Mouse (Mus musculus) midbrain, embryonic 12.5 days (tissue): Measurements from ENCODE around the gene Scgb3a1. TPM values are rescaled to one million over a fixed set of nuclear protein-coding genes. Genes with fewer than 3 reads are reported as not detected.

ENCODE experiments used
- ATAC-seq: fragments of 200-750 bp; cut with Nextera tagmentation; 2 replicates; pipeline ENCODE4 v1.8.0; 2017; ENCODE audit warnings: low read depth, moderate TSS enrichment, moderate library complexity; ENCODE audit not compliant: low FRiP score
- H3K27ac ChIP-seq: fragments of 300-500 bp; sonication (generic); replicated peaks from 2 replicates; pipeline ENCODE4 v1.5.1; 2016; ENCODE audit warnings: mild to moderate bottlenecking
- H3K27me3 ChIP-seq: fragments of 300-500 bp; sonication (generic); 2 replicates; pipeline ENCODE4 v1.6.1; 2016; ENCODE audit warnings: mild to moderate bottlenecking
- H3K36me3 ChIP-seq: fragments of 300-500 bp; sonication (generic); 2 replicates; pipeline ENCODE4 v1.6.1; 2016
- H3K4me1 ChIP-seq: fragments of 300-500 bp; sonication (generic); 2 replicates; pipeline ENCODE4 v1.6.1; 2016
- H3K4me2 ChIP-seq: fragments of 300-500 bp; sonication (generic); replicated peaks from 2 replicates; pipeline ENCODE4 v1.6.1; 2016; ENCODE audit warnings: mild to moderate bottlenecking, moderate library complexity
- H3K4me3 ChIP-seq: fragments of 300-500 bp; sonication (generic); 2 replicates; pipeline ENCODE4 v1.5.1; 2016; ENCODE audit warnings: mild to moderate bottlenecking
- H3K9ac ChIP-seq: fragments of 300-500 bp; sonication (generic); replicated peaks from 2 replicates; pipeline ENCODE4 v1.6.1; 2016; ENCODE audit warnings: mild to moderate bottlenecking, moderate library complexity
- H3K9me3 ChIP-seq: fragments of 300-500 bp; sonication (generic); 2 replicates; pipeline ENCODE4 v1.6.1; 2016; ENCODE audit warnings: mild to moderate bottlenecking
- WGBS: fragments of 180-500 bp; shearing (Covaris S2); methylation state at CpG from one replicate; pipeline ENCODE4 v1.1.7; 2016; 5-methylcytosine and 5-hydroxymethylcytosine counted together
- polyA plus RNA-seq: library from polyadenylated mRNA; unstranded; fragments of >200 nt; fragmentation: Nextera tagmentation; extraction: Ambion mirVana; gene quantifications from 2 replicates; pipeline ENCODE4 v1.2.1, GENCODE M21; 2016

Scgb3a1 gene
- not detected in 2 replicates for polyA plus RNA-seq

GRCm38 (mm10) chr11:49663310-49663709, at the start of gene Scgb3a1:
TSS of gene Scgb3a1 (plus strand) at chr11:49663610.
- Histone ChIP-seq H3K4me2 (no peak within 1 kb of the TSS), H3K27ac (no peak within 1 kb of the TSS), H3K9me3 (no peaks in the 10 kb centered on the region), H3K4me3 (no peak within 1 kb of the TSS), H3K4me1 (no peaks in the 10 kb centered on the region), H3K9ac (no peak within 1 kb of the TSS), H3K36me3 (peaks cover 2% of the 10 kb centered on the region; the same call in 1 of the 2 replicates), H3K27me3 (no peaks in the 10 kb centered on the region)
- 89% methylated on average over 5 of the region's 5 CpGs for WGBS
- ATAC-seq = no peak

GRCm38 (mm10) chr11:49615856-49616725, 47.3 kb upstream of the Scgb3a1 start:
- Histone ChIP-seq H3K9ac (no peak overlapping the region), H3K4me2 (no peak overlapping the region), H3K27ac (no peak overlapping the region), H3K36me3 (no peaks in the 10 kb centered on the region), H3K4me1 (no peaks in the 10 kb centered on the region), H3K9me3 (no peaks in the 10 kb centered on the region), H3K4me3 (no peak overlapping the region), H3K27me3 (peaks cover 25% of the 10 kb centered on the region)
- no peak for ATAC-seq
- WGBS = 89% methylated on average over 10 of the region's 10 CpGs

GRCm38 (mm10) chr11:49618476-49618875, 44.9 kb upstream of the Scgb3a1 start:
- 71% methylated on average over 8 of the region's 8 CpGs for WGBS
- no peak for ATAC-seq

GRCm38 (mm10) chr11:49621953-49622352, 41.5 kb upstream of the Scgb3a1 start:
- no peak overlapping the region for H3K4me3 ChIP-seq
- no peaks in the 10 kb centered on the region for H3K36me3 ChIP-seq
- WGBS = 72% methylated on average over 5 of the region's 5 CpGs

More at GRCm38 (mm10) chr11:49618476-49618875, 44.9 kb upstream of the Scgb3a1 start:
- H3K27me3 ChIP-seq = peaks cover 8% of the 10 kb centered on the region
- H3K4me2 ChIP-seq = no peak overlapping the region
- H3K9ac ChIP-seq = no peak overlapping the region
- no peak overlapping the region for H3K4me3 ChIP-seq
- H3K9me3 ChIP-seq = no peaks in the 10 kb centered on the region
- no peaks in the 10 kb centered on the region for H3K4me1 ChIP-seq
- no peak overlapping the region for H3K27ac ChIP-seq
- H3K36me3 ChIP-seq = no peaks in the 10 kb centered on the region

GRCm38 (mm10) chr11:49624156-49624555, 39.3 kb upstream of the Scgb3a1 start:
- no peaks in the 10 kb centered on the region for H3K4me1 ChIP-seq
- no peak overlapping the region for H3K4me3 ChIP-seq
- no peaks in the 10 kb centered on the region for H3K36me3 ChIP-seq
- H3K27ac ChIP-seq = no peak overlapping the region
- ATAC-seq = no peak
- H3K4me2 ChIP-seq = no peak overlapping the region
- H3K9me3 ChIP-seq = no peaks in the 10 kb centered on the region
- no peaks in the 10 kb centered on the region for H3K27me3 ChIP-seq
- WGBS = 85% methylated on average over 3 of the region's 3 CpGs
- no peak overlapping the region for H3K9ac ChIP-seq

More at GRCm38 (mm10) chr11:49621953-49622352, 41.5 kb upstream of the Scgb3a1 start:
- Histone ChIP-seq H3K9ac (no peak overlapping the region), H3K4me2 (no peak overlapping the region), H3K27ac (no peak overlapping the region), H3K27me3 (no peaks in the 10 kb centered on the region), H3K4me1 (no peaks in the 10 kb centered on the region), H3K9me3 (no peaks in the 10 kb centered on the region)
- no peak for ATAC-seq

GRCm38 (mm10) chr11:49625863-49626262, 37.5 kb upstream of the Scgb3a1 start:
- H3K27ac ChIP-seq = no peak overlapping the region
- no peak overlapping the region for H3K4me3 ChIP-seq
- H3K4me1 ChIP-seq = no peaks in the 10 kb centered on the region
- H3K4me2 ChIP-seq = no peak overlapping the region
- H3K27me3 ChIP-seq = no peaks in the 10 kb centered on the region
- whole genome bisulfite sequencing = 66% methylated on average over 15 of the region's 15 CpGs
- H3K36me3 ChIP-seq = no peaks in the 10 kb centered on the region
- no peaks in the 10 kb centered on the region for H3K9me3 ChIP-seq
- no peak overlapping the region for H3K9ac ChIP-seq
- ATAC-seq = no peak

GRCm38 (mm10) chr11:49626748-49627147, 36.7 kb upstream of the Scgb3a1 start:
- no peak overlapping the region for H3K4me3 ChIP-seq
- no peak overlapping the region for H3K9ac ChIP-seq
- ATAC-seq = no peak
- H3K4me1 ChIP-seq = no peaks in the 10 kb centered on the region
- 71% methylated on average over 8 of the region's 8 CpGs for WGBS
- H3K36me3 ChIP-seq = no peaks in the 10 kb centered on the region
- H3K27ac ChIP-seq = no peak overlapping the region
- no peak overlapping the region for H3K4me2 ChIP-seq
- 0 out of 2 replicates have a peak, but pooled peaks cover 2% of the 10 kb centered on the region for H3K27me3 ChIP-seq
- H3K9me3 ChIP-seq = no peaks in the 10 kb centered on the region

- Histone ChIP-seq H3K36me3 (no peaks in the 10 kb centered on the region), H3K9me3 (no peaks in the 10 kb centered on the region), H3K27ac (no peak overlapping the region), H3K4me1 (peaks cover 8% of the 10 kb centered on the region; the same call in 1 of the 2 replicates), H3K27me3 (peaks cover 42% of the 10 kb centered on the region), H3K4me3 (no peak overlapping the region), H3K9ac (no peak overlapping the region), H3K4me2 (no peak overlapping the region)
- WGBS = 34% methylated on average over 3 of the region's 3 CpGs
- no peak for ATAC-seq
Observed at GRCm38 (mm10) chr11:49631154-49631553, 32.3 kb upstream of the Scgb3a1 start.

GRCm38 (mm10) chr11:49632256-49632655, 31.2 kb upstream of the Scgb3a1 start:
- peaks cover 53% of the 10 kb centered on the region for H3K27me3 ChIP-seq
- H3K36me3 ChIP-seq = no peaks in the 10 kb centered on the region
- H3K9ac ChIP-seq = no peak overlapping the region
- no peak overlapping the region for H3K4me3 ChIP-seq
- H3K27ac ChIP-seq = no peak overlapping the region
- H3K4me2 ChIP-seq = no peak overlapping the region
- 85% methylated on average over 2 of the region's 2 CpGs for WGBS
- ATAC-seq = no peak
- no peaks in the 10 kb centered on the region for H3K9me3 ChIP-seq
- H3K4me1 ChIP-seq = peaks cover 13% of the 10 kb centered on the region; the same call in 1 of the 2 replicates

GRCm38 (mm10) chr11:49634101-49634500, 29.3 kb upstream of the Scgb3a1 start:
- H3K36me3 ChIP-seq = no peaks in the 10 kb centered on the region
- peaks cover 64% of the 10 kb centered on the region for H3K27me3 ChIP-seq
- peak overlapping the region; percentile 13; the same call in 1 of the 2 replicates for H3K4me3 ChIP-seq
- H3K9ac ChIP-seq = no peak overlapping the region
- no peak overlapping the region for H3K27ac ChIP-seq
- no peak for ATAC-seq
- WGBS = 8% methylated on average over 22 of the region's 22 CpGs
- peak overlapping the region; percentile 16; the same call in 1 of the 2 replicates for H3K4me2 ChIP-seq
- H3K4me1 ChIP-seq = peaks cover 13% of the 10 kb centered on the region; the same call in 1 of the 2 replicates
- H3K9me3 ChIP-seq = no peaks in the 10 kb centered on the region

- Histone ChIP-seq H3K36me3 (no peaks in the 10 kb centered on the region), H3K4me1 (peaks cover 13% of the 10 kb centered on the region; the same call in 1 of the 2 replicates), H3K9me3 (no peaks in the 10 kb centered on the region), H3K27ac (no peak overlapping the region), H3K27me3 (peaks cover 64% of the 10 kb centered on the region), H3K4me3 (no peak overlapping the region), H3K9ac (no peak overlapping the region), H3K4me2 (no peak overlapping the region)
- ATAC-seq = 0 out of 2 replicates have a peak, but pooled peaks have one; percentile 20
- WGBS = 76% methylated on average over 6 of the region's 6 CpGs
Observed at GRCm38 (mm10) chr11:49635671-49636070, 27.7 kb upstream of the Scgb3a1 start.

- 0 out of 2 replicates have a peak, but pooled peaks have one; percentile 43 for ATAC-seq
- no peak overlapping the region for H3K4me3 ChIP-seq
Observed at GRCm38 (mm10) chr11:49636449-49636848, 27.0 kb upstream of the Scgb3a1 start.

More at GRCm38 (mm10) chr11:49636449-49636848, 27.0 kb upstream of the Scgb3a1 start:
- Histone ChIP-seq H3K36me3 (no peaks in the 10 kb centered on the region), H3K27ac (no peak overlapping the region), H3K9ac (no peak overlapping the region), H3K9me3 (no peaks in the 10 kb centered on the region), H3K4me2 (peak overlapping the region; percentile 18; the same call in 1 of the 2 replicates), H3K27me3 (peaks cover 64% of the 10 kb centered on the region), H3K4me1 (peaks cover 13% of the 10 kb centered on the region; the same call in 1 of the 2 replicates)
- WGBS = 2% methylated on average over 11 of the region's 11 CpGs
